In the genomic region with DNA sequence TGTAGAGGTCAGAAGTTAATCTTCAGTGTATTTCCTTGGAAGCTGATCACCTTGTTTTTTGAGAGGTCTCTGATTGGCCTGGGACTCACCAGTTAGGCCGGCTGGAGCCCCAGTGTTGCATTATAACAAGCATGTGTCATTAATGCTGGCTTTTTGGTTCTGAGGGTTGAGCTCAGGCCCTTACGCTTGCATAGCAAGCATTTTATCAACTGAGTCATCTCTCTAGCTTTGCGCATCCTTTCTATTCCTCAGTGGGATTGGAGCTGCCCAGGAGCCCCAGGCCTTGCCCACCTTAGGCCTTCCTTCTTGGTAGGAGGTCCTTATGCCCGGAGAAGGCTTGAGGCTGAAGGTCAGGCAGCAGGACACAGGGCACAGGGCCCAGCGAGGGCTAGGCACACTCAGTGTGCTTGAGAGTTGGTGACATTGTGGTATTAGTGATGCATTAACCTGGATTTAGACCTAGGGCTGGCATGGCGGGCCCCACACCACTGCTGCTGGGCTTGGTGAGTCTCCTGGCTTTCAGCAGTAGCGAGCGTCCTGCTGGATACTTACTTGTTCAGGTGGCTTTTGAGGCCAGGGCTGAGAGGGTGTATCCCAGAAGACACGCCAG, we compare ENCODE assay signal across 11 mouse cellular contexts. TPM values are rescaled to one million over a fixed set of nuclear protein-coding genes. Genes with fewer than 3 reads are reported as not detected.
DNase-seq lines count a peak whose midpoint lies in the region; ATAC-seq and TF ChIP-seq lines count a peak whose summit lies in the region.
"Had no signal": no experiment of that assay in that cellular context is flagged by ENCODE, and none has a peak within 500 bp of the region (broad histone marks: within the 10 kb centered on the region; RNA-seq: fewer than 3 reads in every experiment).

No protein-coding gene starts in this region.

- intact Hi-C loops in left cerebral cortex, postnatal 4 days (cut with DNase I): loop anchor here (10.0 kb wide), 1 partner anchor 296 kb away; no protein-coding TSS in a partner anchor

- no peak for ATAC-seq in intestine, embryonic 15.5 days
- no peak for ATAC-seq in intestine, postnatal 0 days
- ATAC-seq: hindbrain, postnatal 0 days had no signal

- no peaks in the 10 kb centered on the region for H3K9me3 ChIP-seq in intestine, embryonic 15.5 days
- H3K9me3 ChIP-seq in intestine, postnatal 0 days (ENCODE audit: control insufficient read depth): no peaks in the 10 kb centered on the region
- no peaks in the 10 kb centered on the region for H3K9me3 ChIP-seq in ES-E14 (ENCODE audit: control insufficient read depth, insufficient read depth, low read depth, low read length)

- DNase-seq in ES-E14 (ENCODE audit: low read depth, low spot score): no peak
- DNase-seq in kidney, postnatal 25 days: peak; percentile 76 to 92
- DNase-seq in left cerebral cortex, postnatal 4 days: no peak
- no peak for DNase-seq in adrenal gland, adult 8-10 months
- no peak for DNase-seq in cerebellum, postnatal 10 days
- DNase-seq: gastrocnemius, postnatal 10 days had no signal

- in situ Hi-C loops in ES-E14 (cut with MboI; ENCODE audit: low sequenced_read_pairs in 2 of 2, unreplicated experiment in 2 of 2): no loop called here

- peaks cover 98% of the 10 kb centered on the region for H3K4me1 ChIP-seq in intestine, embryonic 15.5 days (replicated peaks)
- H3K4me1 ChIP-seq in intestine, postnatal 0 days (replicated peaks; ENCODE audit: control insufficient read depth, insufficient read depth, low read length): peaks cover 24% of the 10 kb centered on the region
- H3K4me1 ChIP-seq in ES-E14 (ENCODE audit: control insufficient read depth in 2 of 2, insufficient read depth in 2 of 2, low read length in 2 of 2, poor library complexity in 1 of 2): peaks cover 35 to 89% of the 10 kb centered on the region in 2 experiments
- peaks cover 53% of the 10 kb centered on the region for H3K4me1 ChIP-seq in embryonic fibroblast, embryonic 13.5 days (ENCODE audit: control insufficient read depth, insufficient read depth, low read length)

- H3K4me2 ChIP-seq in intestine, embryonic 15.5 days (replicated peaks): no peak overlapping the region
- H3K4me2 ChIP-seq in intestine, postnatal 0 days (replicated peaks; ENCODE audit: low read depth): no peak overlapping the region

- no peak for TF ChIP-seq POLR2A in embryonic fibroblast, embryonic 13.5 days (IDR thresholded peaks at IDR 0.05; ENCODE audit: low read depth, low read length)

- no peaks in the 10 kb centered on the region for H3K27me3 ChIP-seq in intestine, embryonic 15.5 days (replicated peaks)
- H3K27me3 ChIP-seq in intestine, postnatal 0 days (replicated peaks; ENCODE audit: control insufficient read depth, insufficient read depth, low read length): no peaks in the 10 kb centered on the region

- H3K4me3 ChIP-seq in intestine, embryonic 15.5 days (replicated peaks): no peak overlapping the region
- H3K4me3 ChIP-seq in intestine, postnatal 0 days (ENCODE audit: low read depth, low read length): no peak overlapping the region
- H3K4me3 ChIP-seq in ES-E14 (ENCODE audit: insufficient read depth in 1 of 2, low read depth in 1 of 2, low read length in 2 of 2, poor library complexity in 1 of 2, severe bottlenecking in 1 of 2): no peak overlapping the region
- H3K4me3 ChIP-seq in embryonic fibroblast, embryonic 13.5 days (ENCODE audit: insufficient read depth, low read length): no peak overlapping the region

- no peak for TF ChIP-seq CTCF in intestine, postnatal 0 days (IDR thresholded peaks at IDR 0.05; ENCODE audit: low read depth)
- TF ChIP-seq CTCF in embryonic fibroblast, embryonic 13.5 days (IDR thresholded peaks at IDR 0.05; ENCODE audit: borderline replicate concordance, insufficient read depth, low read length): no peak

- WGBS in intestine, embryonic 15.5 days: 65% methylated on average over 9 of the region's 9 CpGs
- WGBS in intestine, postnatal 0 days: 70% methylated on average over 9 of the region's 9 CpGs

- H3K36me3 ChIP-seq in intestine, embryonic 15.5 days: no peaks in the 10 kb centered on the region
- no peaks in the 10 kb centered on the region for H3K36me3 ChIP-seq in intestine, postnatal 0 days (ENCODE audit: control insufficient read depth, insufficient read depth)
- H3K36me3 ChIP-seq in ES-E14 (ENCODE audit: control insufficient read depth, insufficient read depth, low read length, poor library complexity, severe bottlenecking): no peaks in the 10 kb centered on the region

- H3K9ac ChIP-seq in intestine, embryonic 15.5 days: no peak overlapping the region
- H3K9ac ChIP-seq in intestine, postnatal 0 days (ENCODE audit: low read depth, low read length): no peak overlapping the region
- peak overlapping the region; percentile 2; the same call in 1 of the 2 replicates for H3K9ac ChIP-seq in ES-E14 (ENCODE audit: insufficient read depth, low read depth, low read length, poor library complexity, severe bottlenecking)

- H3K27ac ChIP-seq in intestine, embryonic 15.5 days: peak overlapping the region; percentile 19; the same call in 1 of the 2 replicates
- H3K27ac ChIP-seq in intestine, postnatal 0 days (ENCODE audit: low read depth, low read length): no peak overlapping the region
- H3K27ac ChIP-seq in ES-E14 (ENCODE audit: insufficient read depth, low read depth, low read length, poor library complexity, severe bottlenecking): peak overlapping the region; percentile 14; the same call in 1 of the 2 replicates
- H3K27ac ChIP-seq in embryonic fibroblast, embryonic 13.5 days (ENCODE audit: insufficient read depth, low read length): peak overlapping the region; percentile 32; the same call in 1 of the 2 replicates
- H3K27ac ChIP-seq: hindbrain, postnatal 0 days had no signal

TF ChIP-seq in ES-E14, 5 proteins besides CTCF, POLR2A, EP300 and RAD21:
- TF ChIP-seq CHD2 (IDR thresholded peaks at IDR 0.05; ENCODE audit: low read depth, low read length): no peak
- TF ChIP-seq MAFK (IDR thresholded peaks at IDR 0.05; ENCODE audit: insufficient read depth, low read depth, low read length): no peak

RNA-seq across cellular contexts. Expression of a gene that starts 6.3 kb away (rescaled TPM):
- 21.4 and 23.5 TPM in 2 replicates for polyA plus RNA-seq in intestine, embryonic 15.5 days (2015; fragmentation: Nextera tagmentation; extraction: Ambion mirVana)
- polyA plus RNA-seq in intestine, postnatal 0 days (2015; fragmentation: Nextera tagmentation; extraction: Ambion mirVana): 9.2 and 10.5 TPM in 2 replicates
- 18.2 and 19.6 TPM in 2 replicates for total RNA-seq in ES-E14 (2012; rRNA removed)
- 52.2 and 64.0 TPM in 2 replicates for polyA plus RNA-seq in embryonic fibroblast, embryonic 13.5 days (2011; ENCODE audit: insufficient read length, low read depth, missing spikeins)
- 10 to 100 TPM; 29.0 to 32.8 TPM for total RNA-seq in left cerebral cortex, postnatal 4 days (2021)
- 10 to 100 TPM; 14.6 to 28.9 (median 23.8) TPM for total RNA-seq in adrenal gland, adult 8-10 months (2022)
- total RNA-seq: neutrophil, adult 5-6 weeks had no signal

RNA-seq across cellular contexts. Expression of a gene that starts 24.0 kb away (rescaled TPM):
- polyA plus RNA-seq in intestine, embryonic 15.5 days (2015; fragmentation: Nextera tagmentation; extraction: Ambion mirVana): 74.5 and 84.3 TPM in 2 replicates
- polyA plus RNA-seq in intestine, postnatal 0 days (2015; fragmentation: Nextera tagmentation; extraction: Ambion mirVana): 63.3 and 72.1 TPM in 2 replicates
- 127 and 131 TPM in 2 replicates for total RNA-seq in ES-E14 (2012; rRNA removed)
- 30.5 and 33.1 TPM in 2 replicates for polyA plus RNA-seq in embryonic fibroblast, embryonic 13.5 days (2011; ENCODE audit: insufficient read length, low read depth, missing spikeins)
- 10 to 100 TPM; 76.7 to 85.7 TPM for total RNA-seq in left cerebral cortex, postnatal 4 days (2021)
- 100 to 1,000 TPM in 2 of 4 experiments, 10 to 100 TPM in 2; 81.7 to 124 (median 102) TPM for total RNA-seq in adrenal gland, adult 8-10 months (2022)

RNA-seq across cellular contexts. Expression of a gene that starts 38.9 kb away (rescaled TPM):
- 14.1 and 15.1 TPM in 2 replicates for polyA plus RNA-seq in intestine, embryonic 15.5 days (2015; fragmentation: Nextera tagmentation; extraction: Ambion mirVana)
- polyA plus RNA-seq in intestine, postnatal 0 days (2015; fragmentation: Nextera tagmentation; extraction: Ambion mirVana): 5.0 and 5.3 TPM in 2 replicates
- 8.7 and 11.2 TPM in 2 replicates for total RNA-seq in ES-E14 (2012; rRNA removed)
- 72.1 and 79.5 TPM in 2 replicates for polyA plus RNA-seq in embryonic fibroblast, embryonic 13.5 days (2011; ENCODE audit: insufficient read length, low read depth, missing spikeins)
- 1 to 10 TPM; 2.6 to 3.2 TPM for total RNA-seq in left cerebral cortex, postnatal 4 days (2021)
- total RNA-seq in adrenal gland, adult 8-10 months (2022): 10 to 100 TPM; 10.1 to 16.9 (median 11.1) TPM

RNA-seq across cellular contexts. Expression of a gene that starts 39.0 kb away (rescaled TPM):
- 86.5 and 92.1 TPM in 2 replicates for polyA plus RNA-seq in intestine, embryonic 15.5 days (2015; fragmentation: Nextera tagmentation; extraction: Ambion mirVana)
- 37.9 and 38.6 TPM in 2 replicates for polyA plus RNA-seq in intestine, postnatal 0 days (2015; fragmentation: Nextera tagmentation; extraction: Ambion mirVana)
- total RNA-seq in ES-E14 (2012; rRNA removed): 45.5 and 53.2 TPM in 2 replicates
- 39.7 and 47.6 TPM in 2 replicates for polyA plus RNA-seq in embryonic fibroblast, embryonic 13.5 days (2011; ENCODE audit: insufficient read length, low read depth, missing spikeins)
- 10 to 100 TPM; 40.0 to 40.2 TPM for total RNA-seq in left cerebral cortex, postnatal 4 days (2021)
- total RNA-seq in adrenal gland, adult 8-10 months (2022): 100 to 1,000 TPM; 107 to 132 (median 117) TPM

RNA-seq across cellular contexts. Expression of a gene that starts 41.2 kb away (rescaled TPM):
- 27.9 and 28.8 TPM in 2 replicates for polyA plus RNA-seq in intestine, embryonic 15.5 days (2015; fragmentation: Nextera tagmentation; extraction: Ambion mirVana)
- 9.3 and 10.8 TPM in 2 replicates for polyA plus RNA-seq in intestine, postnatal 0 days (2015; fragmentation: Nextera tagmentation; extraction: Ambion mirVana)
- total RNA-seq in ES-E14 (2012; rRNA removed): 15.4 and 19.0 TPM in 2 replicates
- polyA plus RNA-seq in embryonic fibroblast, embryonic 13.5 days (2011; ENCODE audit: insufficient read length, low read depth, missing spikeins): 3.4 and 6.9 TPM in 2 replicates
- total RNA-seq in left cerebral cortex, postnatal 4 days (2021): 10 to 100 TPM; 13.0 to 13.4 TPM
- total RNA-seq in adrenal gland, adult 8-10 months (2022): 10 to 100 TPM in 1 of 4 experiments, 1 to 10 TPM in 3; 6.1 to 10.8 (median 7.6) TPM

Comparison
In these comparisons a context has a peak if more than half of its experiments do, and no peak if none do; other contexts are left out.
1. DNase-seq: peak in kidney, postnatal 25 days (2 of 2); none in ES-E14 (single experiment), left cerebral cortex, postnatal 4 days (single experiment), adrenal gland, adult 8-10 months (single experiment) and cerebellum, postnatal 10 days (0 of 2).